Mouse (Mus musculus): ENCODE measurements around the gene Xpnpep1. TPM values are rescaled to one million over a fixed set of nuclear protein-coding genes. Genes with fewer than 3 reads are reported as not detected.

Gene Xpnpep1
- total and polyA plus RNA-seq, 3 experiments: 82.8 to 99.6 (median 96.0) TPM

- H3K36me3 ChIP-seq (replicated peaks in 1 of 2; ENCODE audit: control insufficient read depth in 1 of 2, insufficient read depth in 1 of 2, low read length in 1 of 2): no peaks in the 10 kb centered on the region
- no peaks in the 10 kb centered on the region for H3K27me3 ChIP-seq (replicated peaks)
- no peak overlapping the region for H3K27ac ChIP-seq (ENCODE audit: insufficient read depth, low read depth)
- dilution Hi-C loops (cut with MboI; ENCODE audit: extremely low pct_ligation_motif_present, extremely low pct_unique_long_range_greater_than_20kb, low sequenced_read_pairs) (no loop called here), in situ Hi-C loops (cut with MboI; ENCODE audit: low pct_ligation_motif_present, low pct_unique_long_range_greater_than_20kb, low sequenced_read_pairs) (no loop called here)
- H3K4me2 ChIP-seq (ENCODE audit: insufficient read depth, low read depth, poor library complexity, severe bottlenecking): no peak overlapping the region
- no peak overlapping the region for H3K9ac ChIP-seq (ENCODE audit: insufficient read depth, low read depth)
- H3K79me2 ChIP-seq (replicated peaks; ENCODE audit: control insufficient read depth, extremely low read depth, insufficient read depth, poor library complexity, severe bottlenecking): no peaks in the 10 kb centered on the region
- peaks cover 0 to 5% of the 10 kb centered on the region in 2 experiments; a peak in 2 of 4 replicates for H3K4me1 ChIP-seq (ENCODE audit: control insufficient read depth in 1 of 2, insufficient read depth in 2 of 2)
- DNase-seq (ENCODE audit: extremely low read depth): no peak
- TF ChIP-seq MXI1 (IDR thresholded peaks at IDR 0.05; ENCODE audit: low read depth, low read length): no peak
- H3K4me3 ChIP-seq (replicated peaks in 1 of 3; ENCODE audit: low read depth in 2 of 3, low read length in 2 of 3, poor library complexity in 1 of 3): no peak overlapping the region
- H3K9me3 ChIP-seq (replicated peaks; ENCODE audit: low read length): no peaks in the 10 kb centered on the region
Observed at GRCm38 (mm10) chr19:53072406-53072805, 32.4 kb upstream of the Xpnpep1 start.

DNA sequence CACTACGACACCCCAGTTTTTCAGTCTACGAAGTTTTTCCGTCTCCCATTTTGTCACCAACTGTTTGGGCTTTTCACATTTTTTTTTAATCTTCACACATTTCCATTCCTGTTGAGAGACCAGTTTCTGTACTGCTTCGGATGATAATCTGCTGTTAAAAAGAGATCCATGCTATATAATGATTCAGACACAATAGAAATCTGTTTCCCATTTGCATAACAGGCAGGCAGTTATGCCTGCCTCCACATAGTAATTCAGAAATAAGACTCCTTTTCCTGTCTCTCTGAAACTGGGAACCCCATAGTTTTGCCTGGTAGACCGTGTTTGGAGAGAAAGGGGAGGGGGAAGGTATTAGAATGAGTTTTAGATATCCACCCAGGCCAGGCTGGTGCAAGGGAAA, 31.6 kb upstream of the Xpnpep1 start:
- no peaks in the 10 kb centered on the region for H3K9me3 ChIP-seq (replicated peaks; ENCODE audit: low read length)
- peaks cover 0 to 5% of the 10 kb centered on the region in 2 experiments; a peak in 2 of 4 replicates for H3K4me1 ChIP-seq (ENCODE audit: control insufficient read depth in 1 of 2, insufficient read depth in 2 of 2)
- in situ Hi-C loops (cut with MboI; ENCODE audit: low pct_ligation_motif_present, low pct_unique_long_range_greater_than_20kb, low sequenced_read_pairs): no loop called here
- no peak for DNase-seq (ENCODE audit: extremely low read depth)
- H3K27ac ChIP-seq (ENCODE audit: insufficient read depth, low read depth): no peak overlapping the region
- H3K4me2 ChIP-seq (ENCODE audit: insufficient read depth, low read depth, poor library complexity, severe bottlenecking): no peak overlapping the region
- H3K4me3 ChIP-seq (replicated peaks in 1 of 3; ENCODE audit: low read depth in 2 of 3, low read length in 2 of 3, poor library complexity in 1 of 3): no peak overlapping the region
- H3K9ac ChIP-seq (ENCODE audit: insufficient read depth, low read depth): no peak overlapping the region
- H3K36me3 ChIP-seq (replicated peaks in 1 of 2; ENCODE audit: control insufficient read depth in 1 of 2, insufficient read depth in 1 of 2, low read length in 1 of 2): no peaks in the 10 kb centered on the region
- no peaks in the 10 kb centered on the region for H3K27me3 ChIP-seq (replicated peaks)
- dilution Hi-C loops (cut with MboI; ENCODE audit: extremely low pct_ligation_motif_present, extremely low pct_unique_long_range_greater_than_20kb, low sequenced_read_pairs): no loop called here
- H3K79me2 ChIP-seq (replicated peaks; ENCODE audit: control insufficient read depth, extremely low read depth, insufficient read depth, poor library complexity, severe bottlenecking): no peaks in the 10 kb centered on the region
- no peak for TF ChIP-seq MYC (IDR thresholded peaks at IDR 0.05; ENCODE audit: low read depth, low read length)
- TF ChIP-seq PAX5 (IDR thresholded peaks at IDR 0.05; ENCODE audit: low read length): no peak
- no peak for TF ChIP-seq TBP (conservative IDR thresholded peaks at IDR 0.05; ENCODE audit: low read depth, low read length)
- no peak for TF ChIP-seq ZKSCAN1 (IDR thresholded peaks at IDR 0.05; ENCODE audit: borderline replicate concordance, low read depth, low read length)
- TF ChIP-seq BHLHE40 (IDR thresholded peaks at IDR 0.05; ENCODE audit: low read depth, low read length): no peak

- dilution Hi-C loops (cut with MboI; ENCODE audit: extremely low pct_ligation_motif_present, extremely low pct_unique_long_range_greater_than_20kb, low sequenced_read_pairs): no loop called here
- DNase-seq (ENCODE audit: extremely low read depth): no peak
- Histone ChIP-seq H3K27me3 (replicated peaks) (no peaks in the 10 kb centered on the region), H3K4me2 (ENCODE audit: insufficient read depth, low read depth, poor library complexity, severe bottlenecking) (no peak overlapping the region), H3K4me3 (replicated peaks in 1 of 3; ENCODE audit: low read depth in 2 of 3, low read length in 2 of 3, poor library complexity in 1 of 3) (no peak overlapping the region), H3K79me2 (replicated peaks; ENCODE audit: control insufficient read depth, extremely low read depth, insufficient read depth, poor library complexity, severe bottlenecking) (no peaks in the 10 kb centered on the region), H3K4me1 (ENCODE audit: control insufficient read depth in 1 of 2, insufficient read depth in 2 of 2) (peaks cover 0 to 5% of the 10 kb centered on the region in 2 experiments; a peak in 2 of 4 replicates), H3K27ac (ENCODE audit: insufficient read depth, low read depth) (no peak overlapping the region), H3K9ac (ENCODE audit: insufficient read depth, low read depth) (no peak overlapping the region), H3K9me3 (replicated peaks; ENCODE audit: low read length) (no peaks in the 10 kb centered on the region), H3K36me3 (replicated peaks in 1 of 2; ENCODE audit: control insufficient read depth in 1 of 2, insufficient read depth in 1 of 2, low read length in 1 of 2) (no peaks in the 10 kb centered on the region)
- TF ChIP-seq CHD2 (IDR thresholded peaks at IDR 0.05; ENCODE audit: low read length): no peak
- TF ChIP-seq POLR2A (IDR thresholded peaks at IDR 0.05; ENCODE audit: low read depth, low read length): no peak
- TF ChIP-seq MAFK (IDR thresholded peaks at IDR 0.05; ENCODE audit: insufficient replicate concordance, low read length): no peak
- no peak for TF ChIP-seq RCOR1 (conservative IDR thresholded peaks at IDR 0.05; ENCODE audit: low read depth, low read length)
- TF ChIP-seq TCF12 (IDR thresholded peaks at IDR 0.05; ENCODE audit: low read depth, low read length): no peak
- TF ChIP-seq TBP (conservative IDR thresholded peaks at IDR 0.05; ENCODE audit: low read depth, low read length): no peak
- TF ChIP-seq HCFC1 (IDR thresholded peaks at IDR 0.05; ENCODE audit: low read depth, low read length): no peak
- TF ChIP-seq NRF1 (IDR thresholded peaks at IDR 0.05; ENCODE audit: low read depth, low read length): no peak
- TF ChIP-seq SMC3 (IDR thresholded peaks at IDR 0.05; ENCODE audit: low read depth, low read length): no peak
- TF ChIP-seq E2F4 (IDR thresholded peaks at IDR 0.05; ENCODE audit: insufficient replicate concordance, low read depth, low read length): no peak
- no peak for TF ChIP-seq JUND (conservative IDR thresholded peaks at IDR 0.05; ENCODE audit: low read depth, low read length)
- TF ChIP-seq BHLHE40 (IDR thresholded peaks at IDR 0.05; ENCODE audit: low read depth, low read length): no peak
- TF ChIP-seq GABPA (IDR thresholded peaks at IDR 0.05; ENCODE audit: insufficient replicate concordance, low read depth, low read length): no peak
- TF ChIP-seq MAZ (IDR thresholded peaks at IDR 0.05; ENCODE audit: low read depth, low read length): no peak
- no peak for TF ChIP-seq ETS1 (conservative IDR thresholded peaks at IDR 0.05; ENCODE audit: low read depth, low read length)
- TF ChIP-seq ZNF384 (IDR thresholded peaks at IDR 0.05; ENCODE audit: low read depth, low read length): no peak
- TF ChIP-seq ZC3H11A (IDR thresholded peaks at IDR 0.05; ENCODE audit: low read depth, low read length): no peak
- no peak for TF ChIP-seq CHD1 (IDR thresholded peaks at IDR 0.05; ENCODE audit: low read depth, low read length)
- TF ChIP-seq CTCF (conservative IDR thresholded peaks at IDR 0.05 in 1 of 2, IDR thresholded peaks at IDR 0.05 in 1 of 2; ENCODE audit: low read depth in 2 of 2, low read length in 2 of 2): no peak
- no peak for TF ChIP-seq KAT2A (IDR thresholded peaks at IDR 0.05; ENCODE audit: insufficient replicate concordance, low read length)
- in situ Hi-C loops (cut with MboI; ENCODE audit: low pct_ligation_motif_present, low pct_unique_long_range_greater_than_20kb, low sequenced_read_pairs): no loop called here
Observed at GRCm38 (mm10) chr19:53070870-53071269, 30.9 kb upstream of the Xpnpep1 start.
